Mouse (Mus musculus) hindbrain, embryonic 11.5 days (tissue): Measurements from ENCODE around the gene Irf1. TPM values are rescaled to one million over a fixed set of nuclear protein-coding genes. Genes with fewer than 3 reads are reported as not detected.

ENCODE experiments used
- ATAC-seq: fragments of 200-750 bp; cut with Nextera tagmentation; 2 replicates; pipeline ENCODE4 v1.8.0; 2017; ENCODE audit warnings: mild to moderate bottlenecking, moderate TSS enrichment, moderate library complexity; ENCODE audit not compliant: low FRiP score
- DNase-seq: peaks from one replicate; pipeline ENCODE4 v3.0.0-alpha.2; 2015; ENCODE audit warnings: low spot score
- H3K27ac ChIP-seq: fragments of 300-500 bp; sonication (generic); 2 replicates; pipeline ENCODE4 v1.5.1; 2014; ENCODE audit warnings: mild to moderate bottlenecking, low read depth, low read length
- H3K27me3 ChIP-seq: fragments of 300-500 bp; sonication (generic); 2 replicates; pipeline ENCODE4 v1.6.1; 2014; ENCODE audit warnings: mild to moderate bottlenecking, low read length, moderate library complexity, mixed read lengths; ENCODE audit not compliant: control insufficient read depth, insufficient read depth
- H3K36me3 ChIP-seq: fragments of 300-500 bp; sonication (generic); 2 replicates; pipeline ENCODE4 v1.6.1; 2014; ENCODE audit warnings: mild to moderate bottlenecking, low read length, moderate library complexity, mixed read lengths; ENCODE audit not compliant: control insufficient read depth, insufficient read depth
- H3K4me1 ChIP-seq: fragments of 300-500 bp; sonication (generic); replicated peaks from 2 replicates; pipeline ENCODE4 v1.6.1; 2014; ENCODE audit warnings: low read length, mixed read lengths; ENCODE audit not compliant: control insufficient read depth, insufficient read depth
- H3K4me2 ChIP-seq: fragments of 300-500 bp; sonication (generic); replicated peaks from 2 replicates; pipeline ENCODE4 v1.6.1; 2014; ENCODE audit warnings: mild to moderate bottlenecking, low read depth, low read length
- H3K4me3 ChIP-seq: fragments of 300-500 bp; sonication (generic); 2 replicates; pipeline ENCODE4 v1.5.1; 2014; ENCODE audit warnings: low read depth, low read length
- H3K9ac ChIP-seq: fragments of 300-500 bp; sonication (generic); 2 replicates; pipeline ENCODE4 v1.6.1; 2014; ENCODE audit warnings: low read depth, low read length
- H3K9me3 ChIP-seq: fragments of 300-500 bp; sonication (generic); 2 replicates; pipeline ENCODE4 v1.6.1; 2016; ENCODE audit warnings: low read length; ENCODE audit not compliant: control insufficient read depth
- WGBS: fragments of 180-500 bp; shearing (Covaris S2); extraction: QIAGEN DNeasy Blood & Tissue Kit; methylation state at CpG from one replicate; pipeline ENCODE4 v1.1.7; 2014; 5-methylcytosine and 5-hydroxymethylcytosine counted together
- polyA plus RNA-seq: library from polyadenylated mRNA; unstranded; fragments of >200 nt; fragmentation: Nextera tagmentation; extraction: Ambion mirVana; gene quantifications from 2 replicates; pipeline ENCODE4 v1.2.1, GENCODE M21; 2014

Irf1 gene
- polyA plus RNA-seq, 1 experiment from 2014 or later = 1.7 TPM

GRCm38 (mm10) chr11:53819511-53819910 is 49.7 kb downstream of the Irf1 start:
- H3K36me3 ChIP-seq = no peaks in the 10 kb centered on the region
- no peaks in the 10 kb centered on the region for H3K27me3 ChIP-seq
- H3K9me3 ChIP-seq = no peaks in the 10 kb centered on the region
- no peak overlapping the region for H3K4me2 ChIP-seq
- H3K9ac ChIP-seq = no peak overlapping the region
- WGBS = 89% methylated on average over 6 of the region's 6 CpGs
- H3K4me1 ChIP-seq = no peaks in the 10 kb centered on the region
- DNase-seq (no peak), ATAC-seq (no peak)
- H3K4me3 ChIP-seq = no peak overlapping the region
- no peak overlapping the region for H3K27ac ChIP-seq

- DNase-seq (no peak), ATAC-seq (no peak)
- H3K4me3 ChIP-seq = no peak overlapping the region
- no peak overlapping the region for H3K9ac ChIP-seq
- no peaks in the 10 kb centered on the region for H3K4me1 ChIP-seq
- no peak overlapping the region for H3K27ac ChIP-seq
- H3K27me3 ChIP-seq = no peaks in the 10 kb centered on the region
- WGBS = 95% methylated on average over 13 of the region's 13 CpGs
- no peaks in the 10 kb centered on the region for H3K9me3 ChIP-seq
- H3K4me2 ChIP-seq = no peak overlapping the region
- no peaks in the 10 kb centered on the region for H3K36me3 ChIP-seq
Measured at GRCm38 (mm10) chr11:53820516-53821170, 50.8 kb downstream of the Irf1 start.

- WGBS = 81% methylated on average over 11 of the region's 11 CpGs
- Histone ChIP-seq H3K27ac (no peak overlapping the region), H3K4me1 (no peaks in the 10 kb centered on the region), H3K4me2 (no peak overlapping the region), H3K9me3 (no peaks in the 10 kb centered on the region), H3K9ac (no peak overlapping the region), H3K4me3 (no peak overlapping the region), H3K36me3 (no peaks in the 10 kb centered on the region), H3K27me3 (no peaks in the 10 kb centered on the region)
- DNase-seq = no peak
- no peak for ATAC-seq
Measured at GRCm38 (mm10) chr11:53821230-53821944, 51.6 kb downstream of the Irf1 start.

- H3K9ac ChIP-seq = no peak overlapping the region
- no peak overlapping the region for H3K4me3 ChIP-seq
- H3K27ac ChIP-seq = no peak overlapping the region
- ATAC-seq (no peak), DNase-seq (no peak)
- H3K4me2 ChIP-seq = no peak overlapping the region
- 94% methylated on average over 3 of the region's 3 CpGs for WGBS
- no peaks in the 10 kb centered on the region for H3K36me3 ChIP-seq
- H3K27me3 ChIP-seq = no peaks in the 10 kb centered on the region
- no peaks in the 10 kb centered on the region for H3K9me3 ChIP-seq
- no peaks in the 10 kb centered on the region for H3K4me1 ChIP-seq
Measured at GRCm38 (mm10) chr11:53821945-53822338, 52.1 kb downstream of the Irf1 start.

- Histone ChIP-seq H3K9ac (no peak overlapping the region), H3K36me3 (no peaks in the 10 kb centered on the region), H3K27ac (no peak overlapping the region), H3K4me3 (no peak overlapping the region), H3K27me3 (no peaks in the 10 kb centered on the region), H3K4me2 (no peak overlapping the region), H3K9me3 (no peaks in the 10 kb centered on the region), H3K4me1 (no peaks in the 10 kb centered on the region)
- DNase-seq = no peak
- ATAC-seq = no peak
- 81% methylated on average over 4 of the region's 4 CpGs for WGBS
Measured at GRCm38 (mm10) chr11:53825409-53825808, 55.6 kb downstream of the Irf1 start.

Other genes starting within 250 kb of the Irf1 start
- gene Kif3a, start 202.6 kb upstream of the Irf1 start, polyA plus RNA-seq = 106 and 118 TPM in 2 replicates
- gene Il4, start 151.3 kb upstream of the Irf1 start, polyA plus RNA-seq = 2.3 and 2.8 TPM in 2 replicates
- not detected in 2 replicates for gene Il13, start 135.3 kb upstream of the Irf1 start, polyA plus RNA-seq
- 19.3 and 22.3 TPM in 2 replicates for gene Rad50, start 62.7 kb upstream of the Irf1 start, polyA plus RNA-seq
- 0.10 TPM in 1 of 2 replicates, not detected in the other for gene Il5, start 49.2 kb upstream of the Irf1 start, polyA plus RNA-seq
- not detected in 2 replicates for gene Gm17334, start 3.2 kb downstream of the Irf1 start, polyA plus RNA-seq
- gene Gm12216, start 89.2 kb downstream of the Irf1 start, polyA plus RNA-seq = 0.21 TPM in 1 of 2 replicates, not detected in the other
- gene Slc22a5, start 121.6 kb downstream of the Irf1 start, polyA plus RNA-seq = 7.8 and 8.1 TPM in 2 replicates
- gene Slc22a21, start 210.3 kb downstream of the Irf1 start, polyA plus RNA-seq = 2.4 and 2.6 TPM in 2 replicates